Mouse (Mus musculus) thymus, adult 2 months (tissue): ENCODE data around the gene Ggta1.

ENCODE experiments used
- CTCF ChIP-seq: fragments of 200-500 bp; IDR thresholded peaks from 2 replicates; pipeline ENCODE4 v1.5.1; 2012; ENCODE audit warnings: mild to moderate bottlenecking, control low read depth, low read length, moderate library complexity, borderline replicate concordance; ENCODE audit not compliant: control insufficient read depth, poor library complexity, insufficient read depth; ENCODE audit errors: extremely low read depth
- POLR2A ChIP-seq: fragments of 200-500 bp; IDR thresholded peaks from 2 replicates; pipeline ENCODE4 v1.6.1; 2012; ENCODE audit warnings: mild to moderate bottlenecking, low read length, control low read depth, moderate library complexity; ENCODE audit not compliant: control insufficient read depth, poor library complexity, insufficient read depth; ENCODE audit errors: extremely low read depth

DNA sequence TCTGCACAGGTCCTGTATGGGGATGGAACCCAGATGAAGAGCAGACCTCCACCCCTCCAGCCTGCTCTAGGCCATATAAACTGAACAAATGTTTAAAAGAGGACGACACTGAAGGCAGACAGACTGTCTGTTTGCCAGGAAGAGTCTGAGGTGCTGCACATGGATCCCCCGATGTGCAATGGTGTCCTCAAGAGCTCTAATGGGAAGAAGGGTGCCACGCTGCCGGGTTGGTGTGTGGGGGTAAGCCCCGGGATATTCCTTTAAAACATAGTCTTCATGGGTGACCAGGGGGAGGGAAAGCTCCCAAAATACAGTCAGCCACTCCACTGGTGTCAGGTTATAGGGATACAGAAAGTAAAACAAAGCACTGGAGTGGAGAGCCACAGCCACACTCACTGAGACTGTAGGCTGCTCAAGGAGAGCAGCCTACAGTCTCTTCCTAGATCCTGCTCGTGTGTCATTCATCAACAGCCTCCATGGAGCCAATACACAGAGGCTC is 18.2 kb downstream of the Ggta1 start:
- TF ChIP-seq CTCF: no peak
- TF ChIP-seq POLR2A: no peak
